Mouse (Mus musculus): ENCODE measurements around the gene Hinfp.
"Not testable (repeated sequence)": the region's sequence is repeated elsewhere in the genome, so short reads cannot be mapped to it uniquely, and the experiment has no call there.

The Hinfp gene

GRCm38 (mm10) chr9:44311136-44312134 lies 6.0 kb upstream of the Hinfp start:
- DNase-seq (ENCODE audit: low spot score): peak; percentile 32

- DNase-seq (ENCODE audit: low spot score): no peak
Measured at GRCm38 (mm10) chr9:44310750-44311135, 5.3 kb upstream of the Hinfp start.

GRCm38 (mm10) chr9:44309756-44310155 lies 4.3 kb upstream of the Hinfp start:
- DNase-seq (ENCODE audit: low spot score): peak; percentile 58

GRCm38 (mm10) chr9:44307248-44307647 lies 1.8 kb upstream of the Hinfp start:
- DNase-seq (ENCODE audit: low spot score): no peak

GRCm38 (mm10) chr9:44306532-44306931 lies 1.1 kb upstream of the Hinfp start:
- DNase-seq (ENCODE audit: low spot score): no peak

GRCm38 (mm10) chr9:44300001-44300400 lies 5.5 kb downstream of the Hinfp start:
- DNase-seq (ENCODE audit: low spot score): not testable (repeated sequence)

DNA sequence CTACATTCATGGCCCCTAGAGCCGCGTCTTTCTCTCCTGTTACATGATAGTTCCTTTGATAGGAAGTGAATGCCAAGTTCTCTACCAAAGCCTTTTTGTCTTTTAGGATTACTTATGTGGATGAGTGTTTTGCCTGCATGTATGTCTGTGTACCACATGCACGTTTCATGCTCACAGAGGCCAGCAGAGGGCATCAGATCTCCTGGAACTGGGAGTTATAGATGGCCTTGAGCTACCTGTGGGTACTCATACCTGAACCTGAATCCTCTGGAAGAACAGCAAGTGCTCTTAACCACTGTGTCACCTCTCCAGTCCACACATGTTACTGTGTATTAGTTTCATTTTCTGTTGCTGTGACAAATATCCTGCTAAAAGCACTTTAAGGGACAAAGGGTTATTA lies 13.0 kb downstream of the Hinfp start:
- peak; percentile 36 for DNase-seq (ENCODE audit: low spot score)

- peak; percentile 34 for DNase-seq (ENCODE audit: low spot score)
Measured at GRCm38 (mm10) chr9:44288959-44289291, 16.5 kb downstream of the Hinfp start.

- peak; percentile 47 for DNase-seq (ENCODE audit: low spot score)
Measured at GRCm38 (mm10) chr9:44288076-44288958, 17.2 kb downstream of the Hinfp start, which contains the start of gene Abcg4. Abcg4 (minus strand) TSS chr9:44288615.

- DNase-seq (ENCODE audit: low spot score): no peak
Measured at GRCm38 (mm10) chr9:44287401-44288075, 17.9 kb downstream of the Hinfp start.

- DNase-seq (ENCODE audit: low spot score): no peak
Measured at GRCm38 (mm10) chr9:44287003-44287400, 18.5 kb downstream of the Hinfp start.

DNA sequence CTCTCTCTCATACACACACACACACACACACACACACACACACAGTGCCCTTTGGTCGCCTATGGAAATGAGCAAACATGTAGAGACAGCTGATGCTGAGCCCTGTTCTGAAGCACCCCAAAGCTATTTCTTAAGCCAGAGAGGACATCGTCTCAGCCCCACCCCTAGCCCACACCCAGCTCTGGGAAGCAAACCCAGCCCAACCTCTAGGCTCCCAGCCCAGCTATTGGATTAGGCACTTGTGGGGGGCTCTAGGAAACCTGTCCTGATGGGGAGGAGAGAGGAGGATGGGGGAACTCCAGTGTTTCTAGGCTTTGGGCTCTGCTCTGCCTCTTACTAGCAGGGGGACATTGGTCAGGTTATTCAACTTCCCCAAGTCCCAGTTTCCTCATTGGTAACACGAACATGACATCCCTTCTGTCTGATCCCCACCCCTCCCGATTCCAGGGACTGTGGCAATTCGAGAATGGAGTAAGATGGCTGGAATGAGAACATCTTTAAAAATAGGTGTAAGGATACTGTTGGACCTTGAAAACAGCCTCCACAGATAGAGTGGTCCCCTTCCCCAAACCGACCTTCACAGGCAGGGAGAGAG lies 19.1 kb downstream of the Hinfp start:
- no peak for DNase-seq (ENCODE audit: low spot score)

DNA sequence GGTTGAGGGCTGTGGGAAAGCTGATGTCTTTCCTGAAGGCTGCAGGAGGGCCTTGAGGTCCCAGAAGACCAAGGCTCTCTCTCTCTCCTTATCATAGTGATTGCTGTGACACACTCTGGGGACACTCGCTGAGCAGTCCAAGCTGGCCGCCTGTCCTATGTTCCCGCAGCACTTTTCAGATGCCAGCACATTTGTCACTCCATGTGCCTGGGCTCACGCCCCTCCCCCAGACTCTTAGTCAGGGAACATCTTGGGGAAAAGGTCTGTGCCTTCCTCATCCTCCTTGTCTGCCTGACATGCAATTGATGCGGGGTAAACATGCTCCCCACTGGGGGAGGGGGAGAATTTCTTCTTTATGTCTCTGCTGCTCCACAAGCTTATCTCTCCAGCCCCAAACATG lies 22.3 kb downstream of the Hinfp start:
- DNase-seq (ENCODE audit: low spot score): no peak

DNA sequence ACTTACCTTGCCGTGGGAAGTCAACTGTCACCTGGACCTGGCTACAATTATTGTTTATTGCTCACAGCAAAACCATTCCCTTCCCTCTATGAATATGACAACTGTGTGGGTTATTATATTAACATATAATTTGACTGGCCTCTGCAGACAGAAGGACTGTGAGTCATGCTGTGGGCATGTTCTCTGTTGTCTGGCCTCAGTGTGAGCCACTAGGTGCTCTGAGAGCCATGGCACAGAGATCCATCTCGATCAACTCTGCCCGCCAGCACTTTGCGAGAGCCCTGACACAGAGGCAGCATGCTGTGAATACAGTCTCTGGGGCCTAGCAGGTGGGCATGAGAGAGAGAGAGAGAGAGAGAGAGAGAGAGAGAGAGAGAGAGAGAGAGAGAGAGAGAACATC lies 35.5 kb downstream of the Hinfp start:
- no peak for DNase-seq (ENCODE audit: low spot score)

DNA sequence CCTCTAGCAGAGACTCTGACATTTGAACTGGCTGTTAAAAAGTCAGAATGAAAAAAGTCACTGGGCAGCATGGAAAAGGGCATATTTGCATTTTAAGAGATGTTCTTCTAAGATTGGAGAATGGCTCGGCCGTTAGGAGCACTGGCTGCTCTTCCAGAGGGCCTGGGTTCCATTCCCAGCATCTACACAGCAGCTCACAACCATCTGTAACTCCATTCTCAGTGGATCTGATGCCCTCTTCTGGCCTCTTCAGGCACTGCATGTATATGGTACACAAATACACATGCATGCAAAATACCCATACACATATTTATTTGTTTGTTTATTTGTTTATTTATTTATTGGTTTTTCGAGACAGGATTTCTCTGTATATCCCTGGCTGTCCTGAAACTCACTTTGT lies 36.4 kb downstream of the Hinfp start:
- no peak for DNase-seq (ENCODE audit: low spot score)

- no peak for DNase-seq (ENCODE audit: low spot score)
Measured at GRCm38 (mm10) chr9:44268432-44268831, 37.0 kb downstream of the Hinfp start, which contains the start of gene Nlrx1. Nlrx1 (minus strand) TSS chr9:44268599.

DNA sequence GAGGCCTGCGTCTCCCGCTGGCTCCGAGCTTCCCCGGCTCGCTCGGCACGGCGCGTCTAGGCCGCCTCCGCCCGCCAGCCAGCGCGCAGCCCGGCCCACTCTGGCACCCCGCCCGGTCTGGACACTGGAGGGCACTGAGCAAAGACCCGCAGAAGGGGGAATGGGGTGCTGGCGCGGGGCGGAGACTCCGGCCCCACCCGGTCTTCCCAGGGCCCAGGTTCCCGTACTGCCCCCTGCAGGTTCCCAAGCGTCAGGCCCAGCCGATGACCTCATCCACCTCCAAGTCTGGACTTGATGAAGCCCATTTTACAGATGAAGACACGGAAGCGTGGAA lies 37.5 kb downstream of the Hinfp start:
- peak; percentile 82 for DNase-seq (ENCODE audit: low spot score)

DNA sequence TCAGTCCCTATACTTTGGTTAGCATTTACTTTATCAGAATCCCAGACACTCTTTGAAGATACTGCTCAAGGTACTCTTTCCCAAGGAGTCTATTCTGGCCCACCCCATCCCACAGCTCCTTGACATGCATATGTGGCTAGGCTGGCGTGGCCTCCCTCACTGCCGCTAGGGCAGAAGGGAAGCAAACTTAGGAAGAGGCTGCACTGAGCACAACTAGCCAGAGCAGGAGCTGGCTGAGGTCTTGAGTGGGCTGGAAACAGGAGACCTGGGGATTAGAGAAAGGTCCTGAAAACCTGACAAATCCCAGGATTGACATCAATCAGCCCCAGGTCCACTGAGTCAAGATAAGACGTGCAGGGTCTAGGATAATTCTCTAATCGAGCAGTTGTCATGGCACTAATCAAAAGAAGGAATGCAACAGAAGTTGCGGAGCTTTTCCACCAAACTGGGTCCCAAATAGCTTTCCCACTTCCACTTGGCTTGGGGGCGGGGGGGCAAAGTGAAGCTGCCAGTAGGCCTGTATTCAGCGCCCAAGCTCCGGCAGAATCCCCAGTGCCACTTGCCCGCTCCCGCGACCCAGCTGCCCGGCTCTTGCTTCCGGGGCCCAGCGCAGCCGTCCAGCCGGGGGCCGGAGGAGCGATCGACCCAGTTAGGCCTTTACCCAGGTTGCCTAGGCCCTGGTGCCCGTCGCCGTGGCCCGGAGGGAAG lies 38.0 kb downstream of the Hinfp start:
- DNase-seq (ENCODE audit: low spot score): no peak

DNA sequence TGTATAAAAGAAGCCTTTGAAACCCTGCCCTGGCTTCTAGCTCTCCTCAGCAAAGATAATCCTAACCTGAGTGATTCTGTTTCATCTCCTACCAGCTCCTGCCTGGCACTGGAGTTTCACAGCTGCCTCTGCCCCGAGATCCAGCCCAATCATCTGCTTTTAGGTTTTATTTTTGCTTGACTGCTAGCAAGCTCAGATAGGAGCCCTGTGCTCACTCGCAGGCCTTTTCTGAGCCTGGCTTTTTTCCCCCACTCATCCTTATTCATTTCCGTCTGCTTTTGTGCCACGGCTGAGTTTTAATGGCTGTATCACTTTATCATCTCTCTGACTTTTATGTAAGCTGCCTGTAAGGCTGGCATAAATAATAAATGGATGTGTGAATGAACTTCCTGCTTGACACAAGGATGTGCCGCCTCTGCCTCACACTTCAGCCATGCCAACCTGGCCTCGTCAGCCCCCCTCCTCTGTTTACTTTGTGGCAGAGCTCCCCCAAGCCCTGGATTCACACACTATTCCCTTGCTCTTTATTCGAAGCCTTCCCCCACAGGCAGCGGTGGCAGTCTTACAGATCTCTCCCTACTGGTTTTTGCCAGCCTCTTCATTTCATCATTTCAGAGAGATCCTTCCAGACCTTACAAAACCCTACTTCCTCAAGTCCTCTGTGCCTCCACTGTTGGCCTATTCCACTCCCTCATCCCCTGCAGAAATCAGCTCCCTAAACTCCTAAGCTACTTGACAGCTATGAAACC lies 38.8 kb downstream of the Hinfp start:
- no peak for DNase-seq (ENCODE audit: low spot score)

DNA sequence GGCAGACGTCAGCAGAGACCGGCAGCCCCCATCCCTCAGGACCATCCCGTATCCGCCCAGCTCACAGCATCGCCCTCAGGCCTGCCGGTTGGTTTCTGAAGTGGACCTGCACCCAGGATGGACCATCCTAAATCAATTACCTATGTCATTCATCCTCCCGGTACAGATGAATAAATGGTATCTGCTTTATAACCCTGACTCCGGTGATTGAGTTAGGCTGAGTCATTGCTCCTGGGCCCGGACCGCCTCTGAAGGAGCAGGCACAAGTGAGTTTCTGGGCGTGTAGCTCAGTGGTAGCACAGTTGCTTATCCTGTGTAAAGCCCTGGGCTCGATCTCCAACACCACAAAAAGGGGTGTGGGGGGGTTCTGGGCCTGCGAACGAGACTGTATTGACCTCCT lies 44.1 kb downstream of the Hinfp start:
- DNase-seq (ENCODE audit: low spot score): no peak

DNA sequence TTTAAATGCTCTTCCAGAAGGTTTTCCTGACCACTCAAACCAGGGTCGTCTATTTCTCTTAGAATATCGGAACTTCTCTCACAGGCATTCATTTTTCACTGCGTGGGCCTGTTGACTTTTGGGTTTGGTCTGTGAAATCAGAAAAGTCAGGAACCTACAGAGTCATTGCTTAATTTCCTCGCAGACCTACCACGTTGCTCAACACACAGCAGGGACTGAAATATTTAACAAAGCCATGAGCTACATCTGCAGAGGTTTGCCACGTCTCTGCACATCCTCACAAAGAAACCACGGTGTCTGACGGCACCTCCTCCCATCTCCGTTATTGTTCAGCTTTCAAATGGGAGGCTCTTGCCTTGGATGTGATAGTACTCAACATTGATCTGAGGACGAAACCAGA lies 46.5 kb downstream of the Hinfp start:
- no peak for DNase-seq (ENCODE audit: low spot score)
